Mouse (Mus musculus) liver, embryonic 14.5 days (tissue): ENCODE measurements around the gene Gfod1. TPM values are rescaled to one million over a fixed set of nuclear protein-coding genes. Genes with fewer than 3 reads are reported as not detected.
A peak's percentile ranks its signal among the peaks of the same experiment; 100 is the strongest.

Experiments used
- ATAC-seq: fragments of 200-750 bp; cut with Nextera tagmentation; 2 replicates; pipeline ENCODE4 v1.8.0; 2017; ENCODE audit warnings: moderate number of reproducible peaks, mild to moderate bottlenecking, moderate library complexity; ENCODE audit not compliant: insufficient read depth
- DNase-seq, 3 experiments: peaks; one replicate each; pipeline ENCODE4 v3.0.0-alpha.2; 2012 to 2013; ENCODE audit warnings: low read depth in 3 of 3, low spot score in 3 of 3
- H3K27ac ChIP-seq: fragments of 300-500 bp; sonication (generic); 2 replicates; pipeline ENCODE4 v1.5.1; 2014; ENCODE audit warnings: moderate library complexity, mild to moderate bottlenecking, control low read depth, inconsistent platforms
- H3K27me3 ChIP-seq: fragments of 300-500 bp; sonication (generic); 2 replicates; pipeline ENCODE4 v1.6.1; 2014; ENCODE audit warnings: mild to moderate bottlenecking, low read length, moderate library complexity; ENCODE audit not compliant: control insufficient read depth, insufficient read depth
- H3K36me3 ChIP-seq: fragments of 300-500 bp; sonication (generic); replicated peaks from 2 replicates; pipeline ENCODE4 v1.6.1; 2014; ENCODE audit warnings: low read depth; ENCODE audit not compliant: control insufficient read depth, insufficient read depth
- H3K4me1 ChIP-seq, 2 experiments: fragments of 200-500 bp in 1 of 2; fragments of 300-500 bp in 1 of 2; sonication (generic) in 1 of 2; replicated peaks; 2 replicates each; pipeline ENCODE4 v1.6.1; 2012 to 2014; ENCODE audit warnings: antibody characterized with exemption in 1 of 2, inconsistent platforms in 1 of 2, low read length in 1 of 2; ENCODE audit not compliant: control insufficient read depth in 2 of 2, insufficient read depth in 2 of 2
- H3K4me2 ChIP-seq: fragments of 300-500 bp; sonication (generic); 2 replicates; pipeline ENCODE4 v1.6.1; 2014; ENCODE audit warnings: low read depth, mild to moderate bottlenecking, control low read depth, moderate library complexity
- H3K4me3 ChIP-seq, 2 experiments: fragments of 200-500 bp in 1 of 2; fragments of 300-500 bp in 1 of 2; sonication (generic) in 1 of 2; 2 replicates each; pipeline ENCODE4 v1.5.1; 2012 to 2014; ENCODE audit warnings: low read depth in 2 of 2, low read length in 2 of 2, mild to moderate bottlenecking in 2 of 2, control low read depth in 1 of 2, inconsistent platforms in 1 of 2, moderate library complexity in 1 of 2; ENCODE audit not compliant: insufficient read depth in 1 of 2
- H3K9ac ChIP-seq: fragments of 300-500 bp; sonication (generic); replicated peaks from 2 replicates; pipeline ENCODE4 v1.6.1; 2014; ENCODE audit warnings: mild to moderate bottlenecking, control low read depth, moderate library complexity
- H3K9me3 ChIP-seq: fragments of 300-500 bp; sonication (generic); 2 replicates; pipeline ENCODE4 v1.6.1; 2016; ENCODE audit warnings: low read length, mixed read lengths; ENCODE audit not compliant: control insufficient read depth
- CTCF ChIP-seq: IDR thresholded peaks from 2 replicates; pipeline ENCODE4 v1.5.1; 2016; ENCODE audit warnings: antibody characterized with exemption, low read depth, control low read depth
- EP300 ChIP-seq: IDR thresholded peaks from 2 replicates; pipeline ENCODE4 v1.6.1; 2016; ENCODE audit warnings: antibody characterized with exemption, low read depth
- WGBS: fragments of 180-500 bp; shearing (Covaris S2); extraction: QIAGEN DNeasy Blood & Tissue Kit; methylation state at CpG from one replicate; pipeline ENCODE4 v1.1.7; 2014; ENCODE audit not compliant: insufficient replicate concordance; 5-methylcytosine and 5-hydroxymethylcytosine counted together
- polyA plus RNA-seq, 2 experiments: library from polyadenylated mRNA; depleted of rRNA in 1 of 2; stranded (reverse) in 1 of 2; unstranded in 1 of 2; fragments of >200 nt; fragmentation: Nextera tagmentation in 1 of 2; extraction: Ambion mirVana in 1 of 2; gene quantifications; 2 replicates each; pipeline versions ENCODE4 v1.2.1 to v1.2.3; 2012 to 2014

The Gfod1 gene
- polyA plus RNA-seq, 2 experiments = 0.41 to 0.42 TPM

DNA sequence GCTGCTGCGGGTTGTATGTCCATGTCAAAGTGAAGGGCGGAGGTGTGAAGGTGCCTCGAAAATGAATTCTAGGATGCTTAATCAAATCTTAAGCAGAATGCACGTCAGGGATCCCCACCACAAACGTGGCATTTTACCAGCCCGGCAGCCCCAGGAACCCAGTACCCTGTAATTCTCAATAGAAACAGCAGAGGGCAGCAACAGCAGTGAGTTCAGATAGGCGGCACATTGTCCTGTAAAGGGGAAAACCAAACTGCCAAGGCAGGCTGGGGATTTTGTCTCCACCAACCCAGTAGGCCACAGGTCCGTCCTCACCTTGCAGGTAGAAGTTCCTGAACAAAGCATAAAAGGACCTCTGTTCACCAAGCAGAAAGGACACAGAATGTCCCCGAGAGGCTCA is 130.7 kb downstream of the Gfod1 start:
- ATAC-seq (no peak), DNase-seq (peak; percentile 39 to 60 (median 44))
- 11% methylated on average over 9 of the region's 9 CpGs for WGBS
- Histone ChIP-seq H3K9me3 (no peaks in the 10 kb centered on the region), H3K4me2 (0 out of 2 replicates have a peak overlapping the region, but pooled peaks have one; percentile 13), H3K27ac (no peak overlapping the region), H3K36me3 (no peaks in the 10 kb centered on the region), H3K27me3 (no peaks in the 10 kb centered on the region), H3K4me3 (no peak overlapping the region), H3K4me1 (peaks cover 5 to 9% of the 10 kb centered on the region in 2 experiments), H3K9ac (no peak overlapping the region)
- TF ChIP-seq CTCF = peak; percentile 90
- no peak for TF ChIP-seq EP300

- H3K27ac ChIP-seq = no peak overlapping the region
- no peak for ATAC-seq
- 35% methylated on average over 14 of the region's 14 CpGs for WGBS
- H3K4me2 ChIP-seq = peak overlapping the region; percentile 93
- peak overlapping the region; percentile 71 for H3K9ac ChIP-seq
- no peaks in the 10 kb centered on the region for H3K27me3 ChIP-seq
- H3K9me3 ChIP-seq = no peaks in the 10 kb centered on the region
- H3K4me3 ChIP-seq = peak overlapping the region; percentile 71 to 89
- DNase-seq = peak in 1 of 3 experiments; percentile 24
- peaks cover 5 to 9% of the 10 kb centered on the region in 2 experiments for H3K4me1 ChIP-seq
- H3K36me3 ChIP-seq = no peaks in the 10 kb centered on the region
- no peak for TF ChIP-seq EP300
- TF ChIP-seq CTCF = peak; percentile 56
Observed at GRCm38 (mm10) chr13:43172036-43172713, 131.8 kb downstream of the Gfod1 start.

DNA sequence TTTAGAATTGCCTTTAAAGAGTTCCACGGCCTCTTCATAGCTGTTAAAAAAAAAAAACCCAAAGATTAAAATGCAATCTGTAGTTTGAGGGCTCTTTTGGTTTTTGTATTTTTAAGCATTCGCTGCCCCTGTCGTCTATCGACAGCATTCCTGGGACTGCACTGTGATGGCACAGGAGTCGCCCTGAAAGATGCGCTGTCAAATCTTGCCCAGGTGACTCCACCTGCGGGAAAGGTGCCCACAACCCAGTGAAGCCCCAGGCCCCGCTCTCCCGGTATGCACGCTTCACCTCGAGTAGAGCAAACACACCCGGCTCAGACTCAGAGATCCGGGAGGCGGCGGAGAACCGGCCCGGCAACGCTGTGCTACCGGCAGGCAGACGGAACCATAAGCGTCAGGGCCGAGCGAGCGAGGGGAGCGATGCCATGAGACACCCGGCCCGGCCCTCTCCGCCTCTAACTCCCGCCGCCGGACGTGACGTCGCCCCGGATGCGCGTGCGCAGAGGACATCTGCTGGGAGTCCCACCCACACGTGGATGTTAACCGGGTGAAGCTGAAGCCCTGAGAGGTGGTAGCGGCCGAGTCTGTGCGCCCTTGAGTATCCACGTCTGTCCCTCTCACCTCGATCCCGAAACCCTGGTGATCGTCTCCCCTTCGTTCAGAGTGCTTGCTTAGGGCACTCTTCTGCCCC is 132.8 kb downstream of the Gfod1 start, which contains the start of gene Tbc1d7:
Gene Tbc1d7, minus strand, starts transcription at position 482 of the 691 bp plus-strand sequence.
- peak within 1 kb of the TSS; percentile 71 to 89 for H3K4me3 ChIP-seq
- H3K27ac ChIP-seq = peak within 1 kb of the TSS; percentile 12; the same call in 1 of the 2 replicates
- H3K9ac ChIP-seq = peak within 1 kb of the TSS; percentile 73
- TF ChIP-seq EP300 = no peak
- no peak; the same call in 1 of the 2 replicates for TF ChIP-seq CTCF
- H3K4me2 ChIP-seq = peak within 1 kb of the TSS; percentile 93
- H3K36me3 ChIP-seq = no peaks in the 10 kb centered on the region
- H3K9me3 ChIP-seq = no peaks in the 10 kb centered on the region
- DNase-seq = peak; percentile 90 to 93 (median 91)
- WGBS = 1% methylated on average over 47 of the region's 48 CpGs
- peak; percentile 94 for ATAC-seq
- H3K4me1 ChIP-seq = peaks cover 5 to 9% of the 10 kb centered on the region in 2 experiments
- no peaks in the 10 kb centered on the region for H3K27me3 ChIP-seq

DNA sequence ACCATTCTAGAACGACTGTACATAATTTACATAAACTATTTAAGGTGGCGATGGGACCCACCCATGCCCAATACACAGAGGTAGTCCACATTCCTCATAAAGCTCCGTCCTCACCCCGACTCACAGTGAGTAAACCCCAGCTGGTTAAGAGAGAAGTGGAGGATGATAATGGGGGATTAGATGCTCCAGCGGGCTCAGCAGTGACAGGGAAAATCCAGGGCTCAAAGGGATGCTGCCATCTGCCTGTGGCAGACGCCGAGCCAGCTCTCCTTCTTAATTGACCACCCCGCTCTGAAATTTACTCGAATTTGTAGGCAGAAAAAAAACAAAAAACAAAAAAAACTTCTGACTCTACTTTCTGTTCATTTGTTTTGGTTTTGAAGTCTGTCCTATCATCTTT is 136.3 kb downstream of the Gfod1 start:
- H3K4me3 ChIP-seq = no peak overlapping the region
- H3K4me1 ChIP-seq = peaks cover 5 to 7% of the 10 kb centered on the region in 2 experiments
- WGBS = 74% methylated on average over 9 of the region's 9 CpGs
- H3K9me3 ChIP-seq = no peaks in the 10 kb centered on the region
- no peak overlapping the region for H3K4me2 ChIP-seq
- TF ChIP-seq CTCF = no peak
- TF ChIP-seq EP300 = no peak
- H3K9ac ChIP-seq = no peak overlapping the region
- no peaks in the 10 kb centered on the region for H3K36me3 ChIP-seq
- H3K27ac ChIP-seq = no peak overlapping the region
- no peaks in the 10 kb centered on the region for H3K27me3 ChIP-seq
- ATAC-seq (no peak), DNase-seq (no peak)

DNA sequence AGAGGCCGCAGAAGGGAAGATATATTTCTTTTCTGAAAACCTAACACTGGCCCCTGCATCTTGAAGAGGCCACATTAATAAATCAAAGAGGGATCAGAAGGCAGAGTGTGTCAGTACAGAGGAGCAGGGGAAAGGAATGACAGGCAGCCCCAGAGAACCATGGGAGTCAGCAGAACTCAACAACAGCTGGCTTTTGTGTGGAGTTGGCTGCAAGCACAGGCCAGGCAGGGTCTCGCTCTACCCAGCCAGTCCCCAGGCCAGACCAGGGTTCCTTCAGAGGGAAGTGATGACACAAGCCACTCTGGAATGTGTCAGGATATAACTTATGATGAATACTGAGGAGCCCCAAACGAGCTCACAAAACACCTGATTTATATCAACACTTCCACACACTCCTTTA is 144.5 kb downstream of the Gfod1 start:
- H3K4me3 ChIP-seq = no peak overlapping the region
- no peaks in the 10 kb centered on the region for H3K36me3 ChIP-seq
- no peak overlapping the region for H3K27ac ChIP-seq
- no peak overlapping the region for H3K9ac ChIP-seq
- H3K27me3 ChIP-seq = no peaks in the 10 kb centered on the region
- no peak overlapping the region for H3K4me2 ChIP-seq
- H3K4me1 ChIP-seq = no peaks in the 10 kb centered on the region
- no peak for DNase-seq
- 61% methylated on average over 3 of the region's 3 CpGs for WGBS
- no peak for ATAC-seq
- TF ChIP-seq EP300 (no peak), CTCF (no peak)
- no peaks in the 10 kb centered on the region for H3K9me3 ChIP-seq
